Comparison of ENCODE assay signal across 8 mouse cellular contexts in genomic region chr2:49569862-49570777, GRCm38 (mm10). TPM values are rescaled to one million over a fixed set of nuclear protein-coding genes. Genes with fewer than 3 reads are reported as not detected.
DNase-seq lines count a peak whose midpoint lies in the region; ATAC-seq and TF ChIP-seq lines count a peak whose summit lies in the region.

No protein-coding gene starts in this region.

- no peak overlapping the region for H3K4me3 ChIP-seq in kidney, embryonic 14.5 days (ENCODE audit: low read length)
- no peak overlapping the region for H3K4me3 ChIP-seq in embryonic facial prominence, embryonic 10.5 days
- H3K4me3 ChIP-seq in heart, embryonic 13.5 days: no peak overlapping the region
- H3K4me3 ChIP-seq in stomach, postnatal 0 days (ENCODE audit: low read depth, low read length): no peak overlapping the region

- H3K27me3 ChIP-seq in kidney, embryonic 14.5 days (ENCODE audit: control insufficient read depth, insufficient read depth, low read length): no peaks in the 10 kb centered on the region
- no peaks in the 10 kb centered on the region for H3K27me3 ChIP-seq in embryonic facial prominence, embryonic 10.5 days (replicated peaks; ENCODE audit: low read depth, poor library complexity, severe bottlenecking)
- no peaks in the 10 kb centered on the region for H3K27me3 ChIP-seq in heart, embryonic 13.5 days (replicated peaks)
- no peaks in the 10 kb centered on the region for H3K27me3 ChIP-seq in stomach, postnatal 0 days (ENCODE audit: control insufficient read depth, insufficient read depth, low read length)

- no peak for ATAC-seq in kidney, embryonic 14.5 days (ENCODE audit: low FRiP score, low TSS enrichment)
- no peak for ATAC-seq in heart, embryonic 13.5 days (ENCODE audit: extremely low read depth, insufficient number of reproducible peaks, low FRiP score, low TSS enrichment)
- peak; percentile 38; the same call in 1 of the 2 replicates for ATAC-seq in stomach, postnatal 0 days (ENCODE audit: low FRiP score, low TSS enrichment)

- DNase-seq in kidney, adult 11 months: peak; percentile 74
- no peak for DNase-seq in embryonic facial prominence, embryonic 10.5 days (ENCODE audit: low spot score)
- DNase-seq in kidney, postnatal 25 days: peak; percentile 82 to 89
- DNase-seq in lung, postnatal 36 days: peak; percentile 10
- DNase-seq in stomach, postnatal 0 days (ENCODE audit: low spot score): no peak
- DNase-seq in urinary bladder, adult 2 months (ENCODE audit: low spot score): no peak

- peaks cover 13% of the 10 kb centered on the region for H3K4me1 ChIP-seq in kidney, embryonic 14.5 days (ENCODE audit: control insufficient read depth, insufficient read depth, low read length)
- H3K4me1 ChIP-seq in embryonic facial prominence, embryonic 10.5 days: peaks cover 43% of the 10 kb centered on the region
- peaks cover 26% of the 10 kb centered on the region for H3K4me1 ChIP-seq in heart, embryonic 13.5 days
- H3K4me1 ChIP-seq in stomach, postnatal 0 days (replicated peaks; ENCODE audit: control insufficient read depth, insufficient read depth): no peaks in the 10 kb centered on the region

- H3K27ac ChIP-seq in kidney, embryonic 14.5 days (ENCODE audit: low read depth, low read length): no peak overlapping the region
- peak overlapping the region; percentile 65 for H3K27ac ChIP-seq in embryonic facial prominence, embryonic 10.5 days (replicated peaks)
- no peak overlapping the region for H3K27ac ChIP-seq in heart, embryonic 13.5 days (replicated peaks)
- H3K27ac ChIP-seq in stomach, postnatal 0 days (replicated peaks): no peak overlapping the region

- 68% methylated on average over 16 of the region's 16 CpGs for WGBS in kidney, embryonic 14.5 days
- 69% methylated on average over 16 of the region's 16 CpGs for WGBS in embryonic facial prominence, embryonic 10.5 days
- 64% methylated on average over 16 of the region's 16 CpGs for WGBS in heart, embryonic 13.5 days
- 49% methylated on average over 16 of the region's 16 CpGs for WGBS in stomach, postnatal 0 days

- no peaks in the 10 kb centered on the region for H3K9me3 ChIP-seq in kidney, embryonic 14.5 days (ENCODE audit: control insufficient read depth, low read length)
- no peaks in the 10 kb centered on the region for H3K9me3 ChIP-seq in embryonic facial prominence, embryonic 10.5 days
- no peaks in the 10 kb centered on the region for H3K9me3 ChIP-seq in heart, embryonic 13.5 days
- H3K9me3 ChIP-seq in stomach, postnatal 0 days (ENCODE audit: control insufficient read depth, low read length): no peaks in the 10 kb centered on the region

- TF ChIP-seq CTCF in stomach, postnatal 0 days (IDR thresholded peaks at IDR 0.05; ENCODE audit: low read depth): no peak

- no peaks in the 10 kb centered on the region for H3K36me3 ChIP-seq in kidney, embryonic 14.5 days (ENCODE audit: control insufficient read depth, insufficient read depth, low read length)
- no peaks in the 10 kb centered on the region for H3K36me3 ChIP-seq in embryonic facial prominence, embryonic 10.5 days (replicated peaks)
- no peaks in the 10 kb centered on the region for H3K36me3 ChIP-seq in heart, embryonic 13.5 days
- no peaks in the 10 kb centered on the region for H3K36me3 ChIP-seq in stomach, postnatal 0 days (ENCODE audit: control insufficient read depth, insufficient read depth, low read length)

- H3K9ac ChIP-seq in kidney, embryonic 14.5 days (ENCODE audit: low read depth, low read length): no peak overlapping the region
- H3K9ac ChIP-seq in heart, embryonic 13.5 days: no peak overlapping the region
- no peak overlapping the region for H3K9ac ChIP-seq in stomach, postnatal 0 days (ENCODE audit: low read length)

- TF ChIP-seq EP300 in stomach, postnatal 0 days (optimal IDR thresholded peaks at IDR 0.05): no peak

- H3K4me2 ChIP-seq in kidney, embryonic 14.5 days (replicated peaks; ENCODE audit: low read depth, low read length): no peak overlapping the region; the same call in 1 of the 2 replicates
- peak overlapping the region; percentile 25 for H3K4me2 ChIP-seq in heart, embryonic 13.5 days
- no peak overlapping the region for H3K4me2 ChIP-seq in stomach, postnatal 0 days (replicated peaks; ENCODE audit: low read depth)

RNA-seq across cellular contexts. Expression of gene Kif5c, which starts 49.0 kb away (rescaled TPM):
- 5.0 and 6.6 TPM in 2 replicates for polyA plus RNA-seq in kidney, embryonic 14.5 days (2014; fragmentation: Nextera tagmentation; extraction: Ambion mirVana)
- 30.4 and 30.8 TPM in 2 replicates for polyA plus RNA-seq in embryonic facial prominence, embryonic 10.5 days (2016; fragmentation: Nextera tagmentation; extraction: Ambion mirVana)
- polyA plus RNA-seq in heart, embryonic 13.5 days (2015; fragmentation: Nextera tagmentation; extraction: Ambion mirVana): 0.84 and 1.0 TPM in 2 replicates
- 2.8 TPM in 2 replicates for polyA plus RNA-seq in stomach, postnatal 0 days (2015; fragmentation: Nextera tagmentation; extraction: Ambion mirVana)
- polyA plus RNA-seq in urinary bladder, adult 2 months (2012; rRNA removed): 2.7 and 3.4 TPM in 2 replicates

Comparison
In these comparisons a context has a peak if more than half of its experiments do, and no peak if none do; other contexts are left out.
1. DNase-seq: peak in kidney, adult 11 months (single experiment), kidney, postnatal 25 days (2 of 2) and lung, postnatal 36 days (single experiment); none in embryonic facial prominence, embryonic 10.5 days (single experiment), stomach, postnatal 0 days (single experiment) and urinary bladder, adult 2 months (single experiment).